Mouse (Mus musculus): Measurements from ENCODE around the gene Sertad2.

Sertad2 gene

DNA sequence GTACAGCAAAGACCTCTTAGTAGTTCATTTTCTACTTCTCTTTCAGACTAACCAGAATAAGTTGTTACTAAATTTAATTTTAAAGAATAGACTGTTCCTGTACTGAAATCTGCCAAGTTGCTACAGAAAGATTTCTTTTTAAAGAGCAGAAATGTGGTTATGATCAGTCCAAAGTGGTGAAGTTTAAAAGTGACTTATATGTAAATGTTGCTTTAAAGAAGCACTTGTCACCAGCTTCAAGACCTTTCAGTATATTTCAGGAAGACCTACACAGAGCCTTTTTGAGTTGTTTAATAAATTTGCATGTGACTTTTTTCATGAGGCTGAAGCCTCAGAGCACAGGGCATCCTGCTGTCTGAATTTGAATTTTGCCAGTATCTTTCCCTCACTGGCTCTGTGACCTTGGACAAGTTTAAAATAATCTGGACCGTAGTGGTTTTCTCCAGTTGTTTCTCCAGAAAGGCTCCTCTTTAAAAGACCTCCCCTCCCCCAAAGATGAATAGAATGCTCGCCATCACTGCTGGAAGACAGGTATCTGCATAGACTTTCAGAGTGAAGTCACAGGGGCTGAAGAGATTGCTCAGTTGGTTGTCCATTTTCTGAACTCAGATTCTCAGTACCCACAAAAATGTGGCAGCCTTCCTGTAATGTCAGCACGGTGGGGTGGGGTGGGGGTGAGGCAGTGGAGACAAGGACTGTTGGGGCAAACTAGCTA, 1.9 kb downstream of the Sertad2 start:
- no peak for DNase-seq (ENCODE audit: low spot score in 2 of 2)

DNA sequence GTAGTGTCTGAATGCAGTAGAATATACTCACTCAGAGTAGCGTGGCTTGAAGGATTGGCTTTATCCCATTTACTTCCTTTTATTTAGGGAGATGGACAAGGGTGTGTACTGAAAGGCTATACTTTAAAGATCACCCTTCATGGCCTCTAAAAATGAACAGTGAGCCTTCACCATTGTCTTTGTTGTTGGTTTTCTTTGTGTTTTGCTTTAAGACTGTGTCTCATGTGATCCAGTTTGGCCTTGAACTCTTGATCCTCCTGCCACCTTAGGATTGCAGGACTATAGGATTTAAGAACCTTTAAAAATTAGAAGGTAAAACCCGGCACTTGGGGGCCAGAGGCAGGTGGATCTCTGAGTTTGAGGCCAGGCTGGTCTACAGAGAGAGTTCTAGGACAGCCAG, 6.4 kb downstream of the Sertad2 start:
- no peak for DNase-seq (ENCODE audit: low spot score in 2 of 2)

DNA sequence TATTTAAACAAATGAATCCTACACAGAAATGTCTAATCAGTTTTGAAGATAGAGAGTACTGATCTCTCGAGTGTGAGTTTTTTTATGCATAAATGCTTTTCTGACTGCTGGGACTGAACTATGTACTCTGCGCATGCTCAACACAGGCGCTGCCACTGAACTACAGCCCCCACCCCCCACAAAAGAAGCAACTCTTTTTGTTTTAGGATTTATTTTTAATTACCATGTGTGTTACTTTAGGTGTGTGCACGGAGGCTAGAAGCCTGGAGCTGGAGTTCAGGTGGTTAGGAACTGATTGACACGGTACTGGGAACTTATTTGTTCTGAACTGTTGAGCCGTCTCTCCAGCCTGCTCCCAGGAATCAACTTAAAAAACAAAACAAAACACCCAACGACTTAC, 7.1 kb downstream of the Sertad2 start:
- DNase-seq (ENCODE audit: low spot score in 2 of 2), result no peak

DNA sequence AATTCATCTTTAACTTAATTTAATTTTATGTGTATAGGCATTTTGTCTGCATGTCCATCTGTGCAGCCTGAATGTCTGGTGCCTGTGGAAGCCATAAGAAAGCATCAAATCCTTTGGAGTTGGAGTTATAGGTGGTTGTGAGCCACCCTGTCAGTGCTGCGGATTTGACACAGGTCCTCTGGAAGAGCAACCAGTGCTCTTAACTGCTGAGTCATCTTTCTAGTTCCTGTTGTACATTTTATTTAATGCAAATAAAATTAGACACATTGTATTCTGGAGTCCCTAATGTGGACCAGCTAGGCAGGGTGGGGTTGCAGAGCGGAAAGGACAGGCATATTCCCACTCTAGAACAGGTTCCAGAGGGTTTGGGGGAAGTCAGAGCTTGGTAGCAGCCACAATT, 9.0 kb downstream of the Sertad2 start:
- no peak for DNase-seq (ENCODE audit: low spot score in 2 of 2)

DNA sequence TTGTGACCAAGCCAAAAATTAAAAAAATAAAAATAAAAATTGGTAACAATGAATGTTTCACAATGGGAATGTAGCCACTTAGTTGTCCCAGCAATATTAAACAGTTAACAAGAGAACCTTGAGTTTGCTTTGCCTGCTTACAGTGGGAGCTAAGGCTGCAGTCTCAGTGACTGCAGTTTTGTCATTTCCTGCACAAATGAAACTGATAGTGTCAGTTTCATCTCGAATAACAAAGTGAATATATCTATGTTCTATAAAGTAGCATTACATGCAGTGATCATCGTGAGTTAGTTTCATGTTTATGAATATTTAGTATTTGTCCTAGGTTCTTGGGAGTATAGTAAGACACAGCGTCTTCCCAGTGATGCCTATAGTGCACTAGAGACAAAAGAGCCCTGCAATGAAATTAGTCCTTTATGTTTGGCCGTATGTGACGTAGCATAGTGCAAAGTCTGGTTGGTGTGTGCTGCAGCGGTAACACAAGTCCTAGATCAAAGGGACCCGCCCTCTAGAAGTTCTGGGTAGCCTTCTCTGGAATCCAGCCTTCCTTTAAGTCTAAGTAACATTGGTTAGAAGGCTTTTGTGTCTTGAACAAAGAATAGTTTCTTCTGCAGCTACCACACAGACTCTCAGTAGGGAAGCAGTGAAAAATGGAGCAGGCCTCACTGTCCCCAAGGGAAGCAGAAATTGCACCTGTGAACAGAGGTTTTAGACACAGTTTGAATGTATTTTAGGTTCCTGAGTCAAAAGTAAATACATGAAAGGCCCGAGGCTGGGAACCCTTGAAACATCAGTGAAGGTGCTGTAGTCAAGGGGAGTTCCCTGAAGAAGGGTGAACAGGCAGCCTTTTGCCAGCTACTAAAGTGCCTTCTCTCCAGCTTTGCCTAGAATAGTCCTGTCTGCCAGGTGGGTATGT, 10.0 kb downstream of the Sertad2 start:
- DNase-seq (ENCODE audit: low spot score in 2 of 2), result no peak

DNA sequence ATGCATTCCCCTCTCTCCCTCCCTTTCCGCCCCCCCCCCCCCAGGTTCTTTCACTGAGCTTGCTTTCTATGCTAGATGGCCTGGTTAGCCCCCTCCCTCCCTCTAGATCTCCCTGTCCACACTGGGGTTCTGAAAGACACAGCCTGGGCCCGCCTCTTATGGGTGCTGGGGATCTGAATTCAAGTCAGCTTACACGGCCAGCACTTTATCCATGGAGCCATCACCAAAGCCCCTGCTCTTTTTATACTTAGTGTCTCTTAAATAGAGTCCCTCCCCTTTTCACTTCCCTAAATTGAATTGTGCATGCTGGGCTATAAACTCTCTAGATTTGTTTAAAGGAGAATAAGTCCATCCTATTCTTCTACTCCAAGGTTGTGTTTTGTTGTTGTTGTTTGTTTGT, 12.6 kb downstream of the Sertad2 start:
- DNase-seq (ENCODE audit: low spot score in 2 of 2), result no peak

DNA sequence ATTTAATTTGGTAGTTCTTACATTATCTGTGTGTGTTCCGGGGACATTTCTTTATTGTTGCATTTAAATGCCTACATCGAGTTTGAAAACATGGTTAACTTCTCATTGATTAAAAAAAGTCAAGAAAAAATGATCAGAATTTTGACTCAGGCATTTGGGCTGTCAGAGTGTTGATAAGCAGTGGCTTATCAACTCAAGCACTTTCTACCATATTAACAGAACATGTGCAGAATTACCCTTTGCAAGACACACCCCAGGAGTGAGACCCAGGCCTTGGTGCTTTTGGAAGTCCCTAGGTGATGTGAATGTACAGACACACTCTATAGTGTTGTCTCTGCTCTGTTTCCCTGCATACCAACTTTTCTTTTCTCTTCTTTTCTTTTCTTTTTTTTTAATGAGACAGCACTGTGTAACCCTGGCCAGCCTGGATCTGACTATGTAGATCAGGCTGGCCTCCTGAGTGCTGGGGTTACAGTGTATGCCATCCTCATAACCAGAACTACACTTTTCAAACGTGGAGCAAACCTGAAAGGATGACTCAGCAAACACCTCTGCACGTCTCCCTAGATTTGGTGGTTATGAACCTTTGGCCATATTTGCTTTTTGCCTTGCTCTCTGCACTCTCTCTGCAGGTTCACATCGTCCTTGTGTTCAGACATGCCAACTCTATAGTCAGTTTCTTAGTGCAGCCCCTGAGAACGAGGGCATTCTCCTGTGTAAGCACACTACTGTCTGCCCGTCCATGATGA, 13.3 kb downstream of the Sertad2 start:
- no peak for DNase-seq (ENCODE audit: low spot score in 2 of 2)

DNA sequence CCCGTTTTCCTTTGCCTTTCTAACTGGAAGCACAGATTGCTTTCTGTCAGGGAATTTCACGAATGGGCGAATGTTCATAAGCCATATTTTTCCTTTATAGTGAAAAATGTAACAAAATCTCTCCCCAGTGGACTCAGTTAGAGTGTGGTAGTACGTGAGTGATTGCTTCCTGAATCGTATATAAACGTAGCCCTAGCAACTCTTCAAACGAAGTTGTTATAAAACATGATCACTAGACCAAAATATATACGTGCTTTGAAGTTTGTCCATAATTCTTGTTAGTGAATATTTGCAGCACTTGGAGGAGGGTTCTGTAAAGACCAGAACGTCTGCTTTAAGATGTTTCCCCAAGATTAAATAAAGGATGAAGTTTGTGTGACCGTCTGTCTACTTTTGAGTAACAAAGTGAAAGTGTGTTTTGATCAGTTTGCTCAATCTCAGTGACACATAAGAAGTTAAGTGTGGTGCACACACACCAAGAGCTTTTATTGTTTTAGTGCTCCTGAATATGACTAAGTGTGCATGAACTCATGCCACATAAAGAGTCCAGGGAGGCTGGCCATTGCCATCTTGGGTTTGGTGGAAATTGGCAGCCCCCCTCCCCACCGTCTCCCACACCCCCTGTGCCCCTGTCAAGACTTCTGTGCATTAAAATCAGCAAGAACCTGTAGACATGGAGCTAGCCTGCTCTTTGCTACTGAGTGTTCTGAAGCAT, 16.3 kb downstream of the Sertad2 start:
- DNase-seq (ENCODE audit: low spot score in 2 of 2), result no peak

DNA sequence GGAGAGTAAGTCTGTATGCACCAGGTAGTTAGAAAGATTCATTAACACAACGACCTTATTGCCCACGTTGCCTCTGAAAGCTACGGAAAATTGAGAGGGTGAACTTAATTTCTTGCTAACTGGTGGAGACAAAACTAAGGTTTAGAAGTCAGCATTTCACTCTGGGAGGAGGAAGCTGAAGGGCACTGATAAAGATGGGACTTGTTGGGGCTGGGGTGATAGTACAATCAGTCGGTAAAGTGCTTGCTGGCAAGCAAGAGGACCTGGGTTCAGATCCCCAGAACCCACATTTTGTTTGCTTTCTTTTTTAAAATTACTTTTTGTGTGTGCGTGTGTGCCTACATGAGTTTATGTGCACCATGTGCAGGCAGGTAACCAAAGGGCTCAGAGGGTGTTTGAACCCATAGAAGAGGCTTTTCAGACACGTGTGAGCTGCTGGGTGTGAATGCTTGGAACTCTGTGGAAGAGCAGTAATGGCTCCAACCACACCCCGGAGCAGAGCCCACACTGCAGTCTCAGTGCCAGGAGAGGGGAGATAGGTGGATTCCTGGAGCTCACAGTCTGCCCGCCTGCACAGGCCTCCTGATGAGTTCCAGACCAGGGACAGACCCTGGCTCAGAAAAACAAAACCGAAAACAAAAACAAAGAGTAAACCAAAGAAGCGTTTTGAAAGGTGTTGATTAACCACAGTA, 17.0 kb downstream of the Sertad2 start:
- DNase-seq (ENCODE audit: low spot score in 2 of 2), result no peak

DNA sequence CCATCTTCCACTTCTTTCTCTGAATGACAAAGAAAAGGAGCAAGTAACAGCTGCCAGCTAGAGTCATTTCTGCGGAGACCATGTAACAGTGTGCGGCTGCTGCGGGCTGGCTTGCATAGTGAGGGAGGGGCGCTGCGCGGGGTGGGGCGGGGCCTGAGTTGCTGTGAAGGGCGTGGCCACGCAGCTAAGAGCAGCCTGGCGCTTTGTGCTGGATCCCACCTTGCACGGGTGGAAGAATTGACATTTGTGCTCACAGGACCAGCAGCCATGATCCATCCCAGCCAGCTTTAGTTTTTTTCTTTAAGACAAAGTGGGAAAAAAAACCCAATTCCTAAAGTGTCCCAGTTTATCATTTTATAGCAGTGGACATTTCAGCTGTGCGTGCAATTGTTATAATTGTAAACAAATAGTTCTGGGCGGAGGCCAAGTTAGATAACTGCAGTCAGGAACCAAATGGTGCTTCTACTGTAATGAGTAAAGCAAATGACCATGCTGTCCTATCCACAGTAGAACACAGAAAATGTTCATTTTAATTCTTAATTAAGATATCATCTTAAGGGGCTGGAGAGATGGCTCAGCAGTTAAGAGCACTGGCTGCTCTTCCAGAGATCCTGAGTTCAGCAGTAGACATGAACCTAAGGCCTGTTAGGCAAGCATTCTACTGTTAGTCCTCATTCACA, 18.4 kb downstream of the Sertad2 start:
- peak; percentile 46 to 78 for DNase-seq (ENCODE audit: low spot score in 2 of 2)

DNA sequence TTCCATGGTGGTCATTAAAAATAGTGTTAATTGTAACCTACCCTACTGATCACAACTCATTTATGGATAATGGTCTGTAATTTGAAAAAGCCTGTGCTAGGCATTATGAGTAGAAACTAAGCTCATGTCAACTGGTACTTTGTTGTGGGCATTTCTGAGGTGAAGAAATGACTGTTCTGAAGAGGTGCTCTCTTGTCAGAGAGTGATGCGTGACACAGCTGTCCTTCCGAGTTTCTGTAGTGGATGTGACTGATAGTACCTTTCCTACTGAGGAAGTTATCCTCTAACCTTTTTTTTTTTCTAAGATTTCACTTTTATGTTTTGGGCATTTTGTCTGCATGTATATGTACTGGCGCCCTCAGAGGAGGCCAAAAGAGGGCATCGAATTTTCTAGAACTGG, 22.0 kb downstream of the Sertad2 start:
- DNase-seq (ENCODE audit: low spot score in 2 of 2), result no peak

DNA sequence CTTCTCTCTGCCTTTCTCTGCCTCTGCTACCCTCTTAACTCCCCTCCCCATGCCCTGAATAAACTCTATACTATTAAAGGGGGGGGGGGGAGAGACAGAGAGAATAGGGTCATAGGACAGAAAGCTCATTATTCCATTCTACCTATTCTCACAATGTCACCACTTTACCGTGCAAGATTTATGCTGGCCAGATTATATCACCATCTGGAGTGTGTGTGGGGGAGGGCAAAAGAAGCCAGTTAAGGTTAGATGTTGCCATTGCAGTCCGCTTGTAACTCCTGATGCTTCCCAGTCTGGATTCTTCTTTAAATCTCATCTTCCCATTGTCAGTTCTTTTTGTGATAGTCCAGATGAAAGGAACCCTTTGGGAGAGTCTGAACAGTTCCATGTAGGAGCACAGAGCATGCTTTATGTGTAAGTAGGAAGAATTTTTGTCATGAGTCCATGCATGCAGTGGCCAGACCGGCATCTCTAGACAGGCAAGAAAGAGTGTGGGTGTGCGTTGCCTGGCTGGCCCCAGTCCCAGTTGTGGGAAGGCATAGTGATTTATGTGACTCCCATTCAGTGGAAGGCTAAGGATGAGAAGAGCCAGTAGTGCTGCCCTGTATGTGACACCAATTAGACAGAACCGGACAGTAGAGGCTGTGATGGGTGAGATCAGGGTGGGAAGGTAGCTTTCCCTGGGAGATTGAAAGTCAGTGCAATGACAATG, 28.8 kb downstream of the Sertad2 start:
- no peak for DNase-seq (ENCODE audit: low spot score in 2 of 2)

DNA sequence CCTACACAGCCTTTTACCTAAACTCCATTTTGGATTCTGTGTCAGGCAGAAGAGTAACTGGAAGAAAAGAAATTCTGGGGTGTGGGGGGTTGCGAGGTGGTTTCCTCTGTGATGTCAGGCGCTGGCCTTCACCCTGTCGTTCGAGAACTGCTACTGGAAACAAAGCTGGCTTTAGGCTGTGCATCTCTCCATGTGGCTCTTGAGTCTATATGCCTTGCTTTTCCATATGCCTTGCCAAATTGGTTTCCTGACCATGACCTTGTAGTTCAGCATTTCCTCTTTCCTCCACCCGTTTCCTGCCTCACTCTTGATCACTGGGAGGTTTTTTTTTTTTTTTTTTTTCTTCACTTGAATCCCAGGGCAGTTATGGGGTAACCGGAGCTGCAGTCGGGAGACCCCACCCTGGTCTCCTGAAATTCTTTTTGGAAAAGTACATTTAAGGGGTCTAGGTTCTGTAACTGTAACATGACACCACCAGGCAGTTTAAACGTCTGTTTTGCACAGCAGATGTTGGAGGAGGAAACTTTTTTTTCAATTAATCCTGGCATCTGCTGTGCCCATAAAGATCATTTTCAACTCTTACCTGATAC, 33.1 kb downstream of the Sertad2 start:
- no peak for DNase-seq (ENCODE audit: low spot score in 2 of 2)

DNA sequence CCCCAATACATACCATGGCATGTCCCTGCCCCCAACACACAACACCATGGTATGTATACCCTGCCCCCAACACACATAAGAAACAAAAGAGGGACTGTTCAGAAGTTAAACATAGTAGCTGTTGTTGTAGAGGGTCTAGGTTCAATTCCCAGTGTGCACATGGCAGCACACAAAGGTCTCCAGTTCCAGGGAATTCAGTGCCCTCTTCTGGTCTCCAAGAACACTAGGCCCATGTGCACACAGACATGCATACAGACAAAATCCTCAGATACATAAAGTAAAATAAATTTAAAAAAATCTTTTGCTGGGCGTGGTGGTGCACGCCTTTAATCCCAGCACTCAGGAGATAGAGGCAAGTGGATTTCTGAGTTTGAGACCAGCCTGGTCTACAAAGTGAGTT, 39.7 kb downstream of the Sertad2 start:
- no peak for DNase-seq (ENCODE audit: low spot score in 2 of 2)

DNA sequence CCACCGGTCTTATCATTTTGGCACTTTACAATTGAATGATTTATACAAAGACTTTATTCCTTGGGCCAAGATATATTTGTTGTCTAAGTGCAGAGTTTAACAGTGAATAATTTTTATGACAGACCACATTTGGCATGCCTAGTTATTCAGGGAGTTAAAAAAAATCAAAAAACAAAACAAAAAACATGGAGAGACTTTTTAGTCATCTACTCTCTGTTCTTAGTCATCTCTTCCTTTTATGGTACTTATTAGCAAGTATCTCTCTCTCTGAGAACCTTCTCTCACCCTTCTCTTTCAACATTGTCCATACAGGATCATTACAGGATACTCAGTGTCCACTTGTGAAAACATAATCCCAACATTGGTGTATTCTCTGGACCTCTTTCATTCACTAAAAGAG, 42.2 kb downstream of the Sertad2 start:
- no peak for DNase-seq (ENCODE audit: low spot score in 2 of 2)

DNA sequence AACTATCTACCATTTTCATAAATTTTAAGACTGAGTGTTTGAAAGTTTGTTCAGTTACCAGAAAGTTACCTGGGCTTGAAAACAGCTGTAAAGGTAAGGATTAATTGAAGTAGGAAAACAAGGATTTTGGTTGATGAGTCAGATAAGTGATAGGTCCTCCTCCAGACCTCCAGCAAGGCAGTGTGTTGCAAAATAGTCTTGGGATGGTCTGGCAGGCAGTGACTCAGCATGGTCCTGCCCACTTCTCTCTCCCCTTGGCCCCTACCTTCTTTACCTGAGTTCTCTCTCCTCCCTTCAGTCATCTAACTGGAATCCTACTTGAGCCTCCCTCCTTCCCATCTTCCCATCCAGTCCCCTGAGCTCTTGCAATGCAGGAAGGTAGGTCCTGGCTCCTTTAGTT, 43.1 kb downstream of the Sertad2 start:
- DNase-seq (ENCODE audit: low spot score in 2 of 2), result no peak

DNA sequence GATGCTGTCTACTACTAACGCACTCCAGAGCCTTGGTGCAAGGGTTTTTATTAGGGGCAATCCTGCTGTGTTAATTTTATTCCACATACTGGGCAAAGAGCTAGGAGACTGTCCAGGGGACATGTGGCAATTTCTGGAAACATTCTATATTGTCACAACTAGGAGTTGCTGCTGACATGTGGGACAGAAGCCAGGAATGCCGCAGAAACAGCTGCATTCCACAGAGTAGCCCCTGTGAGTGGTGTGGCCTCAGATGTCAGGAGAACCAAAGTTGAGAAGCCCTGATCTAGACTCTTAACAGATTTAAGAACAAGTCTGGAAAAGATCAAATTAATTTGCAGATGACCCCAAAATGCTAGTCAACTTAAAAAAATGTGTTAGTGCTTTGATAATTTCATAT, 46.3 kb downstream of the Sertad2 start:
- no peak for DNase-seq (ENCODE audit: low spot score in 2 of 2)

DNA sequence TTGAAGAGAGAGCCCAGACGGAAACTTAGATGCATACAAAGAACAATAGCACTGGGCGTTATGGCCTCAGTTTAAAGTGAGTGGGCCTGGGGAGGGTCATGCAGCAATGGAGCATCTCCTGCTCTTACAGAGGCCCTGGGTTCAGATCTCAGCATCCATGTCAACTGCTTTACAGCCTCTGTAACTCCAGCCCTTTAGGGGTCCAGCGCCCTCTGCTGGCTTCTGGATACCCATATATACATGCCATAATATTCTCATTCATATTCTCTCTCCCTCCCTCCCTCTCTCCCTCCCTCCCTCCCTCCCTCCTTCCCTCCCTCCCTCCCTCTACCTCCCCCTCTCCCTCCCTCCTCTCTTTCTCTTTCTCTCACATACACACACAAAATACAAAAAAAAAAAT, 49.0 kb downstream of the Sertad2 start:
- DNase-seq (ENCODE audit: low spot score in 2 of 2), result peak; percentile 43 to 75

Data from spleen, postnatal 4 days (tissue).